Comparison of ENCODE assay signal across 11 mouse cellular contexts in the genomic region with DNA sequence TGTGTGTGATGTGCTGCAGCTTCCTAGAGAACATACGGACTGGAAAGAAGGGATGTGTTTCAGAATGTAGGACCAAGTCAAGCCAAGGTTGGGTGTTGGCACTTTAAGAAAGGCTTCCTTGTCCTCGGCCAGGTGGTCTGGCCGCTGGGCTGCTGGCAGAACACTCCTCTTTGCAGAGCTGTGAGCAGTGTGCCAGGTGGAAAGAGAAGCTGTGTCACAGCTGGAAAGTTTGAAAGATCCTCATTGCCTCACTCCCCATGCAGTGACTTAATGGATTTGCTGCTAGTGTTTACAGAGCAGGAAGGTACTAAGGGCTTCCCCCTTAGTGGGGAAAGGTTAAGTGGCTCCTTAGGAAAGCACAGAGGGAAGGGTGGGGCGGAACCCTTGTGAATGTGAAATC.
A peak's percentile ranks its signal among the peaks of the same experiment; 100 is the strongest.
DNase-seq lines count a peak whose midpoint lies in the region; ATAC-seq and TF ChIP-seq lines count a peak whose summit lies in the region.
"Had no signal": no experiment of that assay in that cellular context is flagged by ENCODE, and none has a peak within 500 bp of the region (broad histone marks: within the 10 kb centered on the region; RNA-seq: fewer than 3 reads in every experiment).

No protein-coding gene starts in this region.

- no peak overlapping the region for H3K9ac ChIP-seq in embryonic facial prominence, embryonic 14.5 days (ENCODE audit: low read depth, low read length)
- H3K9ac ChIP-seq in midbrain, postnatal 0 days (replicated peaks; ENCODE audit: low read length, poor library complexity, severe bottlenecking), result no peak overlapping the region
- no peak overlapping the region for H3K9ac ChIP-seq in midbrain, embryonic 13.5 days (replicated peaks)
- H3K9ac ChIP-seq: liver, embryonic 14.5 days had no signal

- H3K4me3 ChIP-seq in embryonic facial prominence, embryonic 14.5 days (ENCODE audit: low read depth, low read length), result no peak overlapping the region
- H3K4me3 ChIP-seq in embryonic facial prominence, embryonic 10.5 days, result no peak overlapping the region
- H3K4me3 ChIP-seq in midbrain, postnatal 0 days (ENCODE audit: low read depth, low read length), result no peak overlapping the region
- H3K4me3 ChIP-seq in midbrain, embryonic 13.5 days (replicated peaks), result no peak overlapping the region

- H3K4me2 ChIP-seq in embryonic facial prominence, embryonic 14.5 days (ENCODE audit: low read depth, low read length), result no peak overlapping the region
- H3K4me2 ChIP-seq in midbrain, postnatal 0 days (ENCODE audit: low read depth, low read length, poor library complexity, severe bottlenecking), result no peak overlapping the region
- H3K4me2 ChIP-seq in midbrain, embryonic 13.5 days (replicated peaks), result no peak overlapping the region

- TF ChIP-seq CTCF in midbrain, postnatal 0 days (IDR thresholded peaks at IDR 0.05), result no peak

- H3K9me3 ChIP-seq in embryonic facial prominence, embryonic 14.5 days (ENCODE audit: control insufficient read depth, low read length), result no peaks in the 10 kb centered on the region
- H3K9me3 ChIP-seq in embryonic facial prominence, embryonic 10.5 days, result no peaks in the 10 kb centered on the region
- H3K9me3 ChIP-seq in midbrain, postnatal 0 days (ENCODE audit: low read length), result no peaks in the 10 kb centered on the region
- no peaks in the 10 kb centered on the region for H3K9me3 ChIP-seq in midbrain, embryonic 13.5 days

- H3K4me1 ChIP-seq in embryonic facial prominence, embryonic 14.5 days (ENCODE audit: control insufficient read depth, insufficient read depth, low read length), result no peaks in the 10 kb centered on the region
- no peaks in the 10 kb centered on the region for H3K4me1 ChIP-seq in embryonic facial prominence, embryonic 10.5 days
- no peaks in the 10 kb centered on the region for H3K4me1 ChIP-seq in midbrain, postnatal 0 days (ENCODE audit: insufficient read depth, low read length)
- H3K4me1 ChIP-seq in midbrain, embryonic 13.5 days (replicated peaks), result no peaks in the 10 kb centered on the region

- 55% methylated on average over 4 of the region's 4 CpGs for WGBS in embryonic facial prominence, embryonic 14.5 days
- 63% methylated on average over 4 of the region's 4 CpGs for WGBS in embryonic facial prominence, embryonic 10.5 days
- WGBS in midbrain, postnatal 0 days, result 70% methylated on average over 4 of the region's 4 CpGs
- WGBS in midbrain, embryonic 13.5 days, result 62% methylated on average over 4 of the region's 4 CpGs

- no peaks in the 10 kb centered on the region for H3K36me3 ChIP-seq in embryonic facial prominence, embryonic 14.5 days (ENCODE audit: control insufficient read depth, insufficient read depth, low read length)
- H3K36me3 ChIP-seq in embryonic facial prominence, embryonic 10.5 days (replicated peaks), result no peaks in the 10 kb centered on the region
- no peaks in the 10 kb centered on the region for H3K36me3 ChIP-seq in midbrain, postnatal 0 days (ENCODE audit: insufficient read depth, low read length)
- no peaks in the 10 kb centered on the region for H3K36me3 ChIP-seq in midbrain, embryonic 13.5 days

- peak; percentile 23 for DNase-seq in embryonic facial prominence, embryonic 14.5 days (ENCODE audit: low spot score)
- DNase-seq in embryonic facial prominence, embryonic 10.5 days (ENCODE audit: low spot score), result no peak
- peak; percentile 5 for DNase-seq in midbrain, postnatal 0 days (ENCODE audit: low spot score)
- DNase-seq in skeletal muscle tissue, adult 2 months (ENCODE audit: low read depth, low spot score), result peak; percentile 26
- no peak for DNase-seq in retina, postnatal 1 day
- no peak for DNase-seq in kidney, postnatal 36 days
- no peak for DNase-seq in kidney, postnatal 25 days
- DNase-seq: adrenal gland, postnatal 25 days; cerebellum, adult 8-10 months had no signal

- H3K27me3 ChIP-seq in embryonic facial prominence, embryonic 14.5 days (replicated peaks; ENCODE audit: control insufficient read depth, insufficient read depth, low read length), result no peaks in the 10 kb centered on the region
- H3K27me3 ChIP-seq in embryonic facial prominence, embryonic 10.5 days (replicated peaks; ENCODE audit: low read depth, poor library complexity, severe bottlenecking), result no peaks in the 10 kb centered on the region
- H3K27me3 ChIP-seq in midbrain, postnatal 0 days (ENCODE audit: insufficient read depth, low read length), result no peaks in the 10 kb centered on the region
- no peaks in the 10 kb centered on the region for H3K27me3 ChIP-seq in midbrain, embryonic 13.5 days

- no peak for ATAC-seq in embryonic facial prominence, embryonic 14.5 days (ENCODE audit: low read depth)
- no peak for ATAC-seq in midbrain, postnatal 0 days (ENCODE audit: low FRiP score)
- ATAC-seq in midbrain, embryonic 13.5 days, result no peak

- H3K27ac ChIP-seq in embryonic facial prominence, embryonic 14.5 days (replicated peaks; ENCODE audit: low read depth, low read length), result no peak overlapping the region
- no peak overlapping the region for H3K27ac ChIP-seq in embryonic facial prominence, embryonic 10.5 days (replicated peaks)
- H3K27ac ChIP-seq in midbrain, postnatal 0 days (ENCODE audit: low read depth, low read length), result no peak overlapping the region
- H3K27ac ChIP-seq in midbrain, embryonic 13.5 days, result no peak overlapping the region
- H3K27ac ChIP-seq: liver, embryonic 14.5 days had no signal

Comparison
In these comparisons a context has a peak if more than half of its experiments do, and no peak if none do; other contexts are left out.
1. DNase-seq: peak in embryonic facial prominence, embryonic 14.5 days (single experiment), midbrain, postnatal 0 days (single experiment) and skeletal muscle tissue, adult 2 months (single experiment); none in embryonic facial prominence, embryonic 10.5 days (single experiment), retina, postnatal 1 day (single experiment), kidney, postnatal 36 days (0 of 2) and kidney, postnatal 25 days (0 of 2).